Mouse (Mus musculus) embryonic fibroblast, embryonic 13.5 days (primary cell): ENCODE results near the gene Bace2. TPM values are rescaled to one million over a fixed set of nuclear protein-coding genes. Genes with fewer than 3 reads are reported as not detected.

Source experiments
- H3K27ac ChIP-seq: 2 replicates; pipeline ENCODE4 v1.5.1; 2012; ENCODE audit warnings: low read length, control low read depth, inconsistent platforms; ENCODE audit not compliant: insufficient read depth
- H3K4me1 ChIP-seq: 2 replicates; pipeline ENCODE4 v1.6.1; 2011; ENCODE audit warnings: low read length; ENCODE audit not compliant: control insufficient read depth, insufficient read depth
- H3K4me3 ChIP-seq: 2 replicates; pipeline ENCODE4 v1.5.1; 2011; ENCODE audit warnings: mild to moderate bottlenecking, control low read depth, low read length; ENCODE audit not compliant: insufficient read depth
- CTCF ChIP-seq: IDR thresholded peaks from 2 replicates; pipeline ENCODE4 v1.5.1; 2011; ENCODE audit warnings: mild to moderate bottlenecking, control low read depth, low read length, moderate library complexity, borderline replicate concordance; ENCODE audit not compliant: insufficient read depth
- POLR2A ChIP-seq: IDR thresholded peaks from 2 replicates; pipeline ENCODE4 v1.6.1; 2011; ENCODE audit warnings: low read depth, mild to moderate bottlenecking, control low read depth, low read length, moderate library complexity
- polyA plus RNA-seq: library from polyadenylated mRNA; stranded (reverse); fragments of >200 nt; gene quantifications from 2 replicates; pipeline ENCODE4 v1.2.4, GENCODE M21; 2011; ENCODE audit warnings: low read depth; ENCODE audit not compliant: missing spikeins, insufficient read length

The Bace2 gene
- polyA plus RNA-seq, 1 experiment, result 5.1 TPM

DNA sequence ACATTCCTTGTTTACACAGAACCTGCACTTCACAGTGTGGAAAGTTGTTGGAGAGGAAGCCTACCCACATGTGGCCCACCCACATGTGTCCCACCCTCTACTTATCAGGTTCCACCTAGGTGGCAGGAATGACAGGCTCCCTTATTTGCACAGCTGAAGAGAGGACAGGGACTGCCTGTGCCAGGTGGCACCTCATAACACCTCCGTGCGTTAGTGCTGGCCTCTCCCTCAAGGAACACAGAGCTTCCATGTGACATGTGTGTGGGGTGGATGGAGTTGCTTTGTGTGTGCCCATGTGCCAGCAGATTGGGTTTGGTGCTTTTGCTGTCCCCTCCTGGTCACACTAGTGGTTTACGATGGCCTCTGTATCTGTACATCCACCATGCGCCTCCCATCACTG lies 43.4 kb downstream of the Bace2 start:
- H3K4me1 ChIP-seq, result no peaks in the 10 kb centered on the region
- no peak overlapping the region for H3K4me3 ChIP-seq
- TF ChIP-seq CTCF (no peak), POLR2A (no peak)
- no peak overlapping the region for H3K27ac ChIP-seq

- TF ChIP-seq CTCF (no peak), POLR2A (no peak)
- H3K4me3 ChIP-seq, result no peak overlapping the region
- no peak overlapping the region for H3K27ac ChIP-seq
- no peaks in the 10 kb centered on the region for H3K4me1 ChIP-seq
Measured at GRCm38 (mm10) chr16:97401741-97402140, 45.2 kb downstream of the Bace2 start.

DNA sequence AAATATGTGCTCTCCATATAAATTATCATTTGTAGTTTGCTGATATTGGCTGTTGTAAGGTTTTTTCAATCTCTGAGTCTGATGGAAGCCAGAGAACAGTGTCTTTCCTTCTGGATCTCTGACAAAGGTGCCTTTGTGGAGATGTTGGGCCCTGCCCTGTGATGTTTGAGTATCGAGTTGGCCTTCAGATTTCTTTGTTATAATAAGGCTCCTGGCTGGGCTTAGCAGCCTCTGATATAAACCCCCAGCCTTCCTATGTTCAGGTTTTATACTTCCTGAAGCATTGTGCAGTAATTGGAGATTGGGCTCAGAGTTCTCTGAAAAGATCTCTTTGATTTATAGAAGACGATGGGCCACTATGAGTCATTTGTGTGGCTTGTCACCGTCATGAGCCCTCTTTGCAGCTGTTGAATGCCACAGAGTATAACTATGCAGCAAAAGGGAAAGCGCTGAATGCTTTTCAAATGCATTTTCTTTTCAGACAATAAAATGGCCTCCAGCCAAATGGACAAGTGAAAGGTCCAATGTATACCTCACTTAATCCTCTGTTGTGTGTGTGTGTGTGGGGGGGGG lies 45.8 kb downstream of the Bace2 start:
- H3K4me3 ChIP-seq, result no peak overlapping the region
- H3K4me1 ChIP-seq, result no peaks in the 10 kb centered on the region
- no peak for TF ChIP-seq POLR2A
- TF ChIP-seq CTCF, result no peak
- no peak overlapping the region for H3K27ac ChIP-seq

GRCm38 (mm10) chr16:97405476-97406012 lies 49.0 kb downstream of the Bace2 start:
- H3K27ac ChIP-seq, result no peak overlapping the region
- no peaks in the 10 kb centered on the region for H3K4me1 ChIP-seq
- TF ChIP-seq POLR2A (no peak), CTCF (no peak)
- H3K4me3 ChIP-seq, result no peak overlapping the region

DNA sequence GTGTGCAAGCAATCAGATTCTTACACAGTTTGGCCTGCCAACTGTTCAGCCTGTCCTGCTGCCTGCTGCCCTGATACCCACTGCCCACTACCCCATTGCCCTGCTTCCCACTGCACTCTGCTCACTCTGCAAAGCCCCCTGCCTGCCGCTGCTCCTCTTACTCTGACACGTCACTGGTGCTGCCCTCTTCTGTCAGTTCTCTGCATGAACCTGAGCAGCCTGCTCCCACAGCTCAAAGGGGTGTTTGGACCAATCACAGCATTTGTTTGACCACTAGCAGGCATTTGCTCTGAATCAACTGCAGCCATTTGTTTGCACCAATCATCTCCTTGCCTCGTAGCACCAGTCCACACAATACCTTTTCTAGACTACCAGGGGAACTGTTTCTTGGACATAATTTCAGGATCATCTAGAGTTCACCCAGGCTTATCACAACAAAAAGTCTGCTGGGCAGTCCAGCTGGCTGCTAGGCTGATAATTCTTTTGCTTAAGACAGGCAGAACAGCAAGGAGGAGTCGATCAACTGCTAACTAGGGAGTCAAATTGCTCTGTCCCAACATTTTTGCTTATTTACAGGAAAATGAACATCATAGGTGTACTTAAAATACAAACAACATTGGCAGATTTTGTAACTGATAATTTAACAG lies 61.5 kb downstream of the Bace2 start:
- H3K4me3 ChIP-seq, result no peak overlapping the region
- TF ChIP-seq POLR2A (no peak), CTCF (peak; percentile 46; the same call in 1 of the 2 replicates)
- H3K27ac ChIP-seq, result no peak overlapping the region
- no peaks in the 10 kb centered on the region for H3K4me1 ChIP-seq

DNA sequence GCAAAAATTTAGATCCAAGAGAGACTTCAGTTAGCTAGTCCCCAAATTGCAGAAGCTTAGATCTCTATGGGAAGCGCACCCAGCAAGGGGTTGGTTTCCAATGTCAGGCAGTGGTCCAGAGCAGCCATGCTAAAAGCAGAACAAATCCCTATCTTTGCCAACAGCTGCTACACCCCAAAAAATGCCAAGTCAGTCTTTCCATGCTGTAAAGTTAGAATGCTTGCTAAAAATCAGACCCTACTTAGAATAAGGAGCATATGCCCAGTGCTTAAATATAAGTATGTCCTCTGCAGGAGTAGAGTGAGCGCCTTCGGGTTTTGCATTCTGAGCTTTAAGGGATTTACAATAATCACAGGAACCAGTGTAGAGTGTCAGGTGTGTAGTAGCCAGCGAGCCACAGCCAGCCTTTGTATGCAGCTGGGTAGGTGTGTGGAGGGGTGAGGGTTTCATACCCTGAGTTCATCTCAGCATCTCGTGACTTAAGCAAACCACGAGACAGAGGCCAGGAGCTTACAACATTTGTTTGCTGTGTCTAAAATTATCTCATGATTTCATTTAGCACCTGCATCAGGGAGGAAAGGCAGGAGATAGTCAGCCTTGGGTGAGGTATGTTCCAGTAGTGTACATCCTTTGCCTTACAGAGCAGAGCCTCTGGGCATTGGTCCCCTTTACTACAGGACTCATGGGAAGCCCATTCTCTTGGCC lies 62.4 kb downstream of the Bace2 start:
- no peak for TF ChIP-seq POLR2A
- no peak for TF ChIP-seq CTCF
- Histone ChIP-seq H3K4me3 (no peak overlapping the region), H3K4me1 (no peaks in the 10 kb centered on the region), H3K27ac (no peak overlapping the region)

GRCm38 (mm10) chr16:97421671-97422070 lies 65.1 kb downstream of the Bace2 start:
- Histone ChIP-seq H3K27ac (no peak overlapping the region), H3K4me1 (no peaks in the 10 kb centered on the region), H3K4me3 (no peak overlapping the region)
- TF ChIP-seq POLR2A (no peak), CTCF (no peak)

- Histone ChIP-seq H3K4me3 (no peak overlapping the region), H3K27ac (no peak overlapping the region), H3K4me1 (no peaks in the 10 kb centered on the region)
- TF ChIP-seq POLR2A, result no peak
- TF ChIP-seq CTCF, result no peak
Measured at GRCm38 (mm10) chr16:97423627-97424026, 67.1 kb downstream of the Bace2 start.

GRCm38 (mm10) chr16:97428026-97428425 lies 71.5 kb downstream of the Bace2 start:
- Histone ChIP-seq H3K4me3 (no peak overlapping the region), H3K27ac (no peak overlapping the region), H3K4me1 (no peaks in the 10 kb centered on the region)
- TF ChIP-seq CTCF, result no peak
- no peak for TF ChIP-seq POLR2A

GRCm38 (mm10) chr16:97430091-97430490 lies 73.5 kb downstream of the Bace2 start:
- H3K27ac ChIP-seq, result no peak overlapping the region
- TF ChIP-seq CTCF (no peak), POLR2A (no peak)
- H3K4me1 ChIP-seq, result no peaks in the 10 kb centered on the region
- no peak overlapping the region for H3K4me3 ChIP-seq
